Mouse (Mus musculus): Measurements from ENCODE around the gene Mmp1b.

- TF ChIP-seq GATA1 (IDR thresholded peaks at IDR 0.05; ENCODE audit: borderline replicate concordance, low read length) = no peak
- TF ChIP-seq FLI1 (IDR thresholded peaks at IDR 0.05; ENCODE audit: low read length) = no peak
Measured at GRCm38 (mm10) chr9:7331847-7332246, 56.0 kb downstream of the Mmp1b start.

Measured in megakaryocyte, embryonic 14.5 days (primary cell).